Mouse (Mus musculus): ENCODE data around the gene Dcaf15.

Dcaf15 gene

DNA sequence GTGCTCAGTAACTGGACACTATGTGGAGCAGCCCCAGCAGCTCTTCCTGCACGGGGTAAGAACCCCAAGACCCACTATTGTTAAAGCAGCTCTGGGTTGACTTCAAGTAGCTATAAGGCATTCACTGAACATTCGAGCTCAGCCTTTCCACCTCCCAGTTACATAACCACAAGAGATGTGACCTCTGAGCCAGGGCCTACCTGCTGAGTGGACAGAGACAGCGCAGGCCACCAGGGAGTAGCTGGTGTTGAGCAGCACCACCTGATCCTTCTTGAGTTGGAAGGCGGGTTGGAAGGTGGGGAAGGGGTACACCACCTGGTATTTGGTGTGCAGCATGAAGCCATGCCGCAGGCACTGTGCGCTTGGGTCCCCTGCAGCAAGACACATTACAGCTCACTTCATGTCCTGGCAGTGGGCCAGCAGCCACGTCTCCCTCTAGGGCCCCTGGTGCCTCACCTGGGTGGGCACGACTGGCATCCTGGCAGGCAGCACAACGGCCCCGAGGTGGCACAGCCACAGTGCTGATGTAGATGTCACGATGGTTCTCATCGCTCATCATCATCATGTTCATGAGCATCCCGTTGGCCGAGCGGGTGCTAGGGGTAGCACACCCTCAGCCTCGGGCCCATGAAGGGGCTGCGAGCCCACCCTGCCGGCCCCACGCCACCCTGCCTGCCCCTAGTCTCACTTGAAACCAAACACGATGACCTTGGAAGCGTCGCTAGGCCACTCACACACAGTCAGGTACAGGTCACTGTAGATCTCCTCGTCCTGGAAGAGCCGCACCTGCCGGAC lies 2.9 kb downstream of the Dcaf15 start:
- no peak for DNase-seq (ENCODE audit: low read depth, low spot score)

DNA sequence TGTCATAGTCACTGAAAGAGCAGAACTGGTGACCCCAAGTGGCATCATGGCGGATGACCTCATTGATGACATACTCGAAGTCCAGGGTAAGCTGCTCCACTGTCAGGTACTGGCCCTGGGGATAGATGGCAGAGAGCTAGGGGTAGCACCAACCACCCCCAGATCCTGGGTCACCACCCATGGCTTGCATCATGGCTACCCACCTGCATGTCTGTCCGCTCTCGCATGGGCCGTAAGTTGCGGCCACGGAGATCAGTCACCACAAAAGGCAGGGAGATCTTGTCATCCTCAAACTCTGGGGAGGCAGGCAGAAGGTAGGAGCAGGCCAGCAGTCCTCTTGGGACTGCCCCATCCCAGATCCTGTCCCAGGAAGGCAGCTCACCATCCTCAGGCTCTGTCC lies 6.2 kb downstream of the Dcaf15 start:
- no peak for DNase-seq (ENCODE audit: low read depth, low spot score)

DNA sequence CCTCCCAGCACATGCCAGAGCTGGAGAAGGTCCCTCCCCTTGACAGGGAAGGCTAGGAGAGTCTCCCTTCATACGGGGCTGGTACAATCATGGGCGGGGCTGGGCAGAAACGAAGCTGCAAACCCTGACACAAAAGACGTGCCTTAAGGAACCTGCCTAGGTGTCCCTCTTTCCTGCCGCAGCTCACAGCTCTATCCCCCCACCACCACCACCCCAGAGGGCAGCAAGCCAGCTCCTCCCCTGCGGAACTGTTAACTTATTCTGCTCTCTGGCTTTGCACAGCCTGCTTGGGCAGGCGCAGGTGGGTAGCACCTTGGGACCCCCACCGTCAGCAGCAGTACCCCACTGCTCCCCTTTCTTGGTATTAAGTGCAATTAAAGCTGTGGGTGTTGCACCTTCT lies 8.5 kb downstream of the Dcaf15 start:
- DNase-seq (ENCODE audit: low read depth, low spot score), result no peak

DNA sequence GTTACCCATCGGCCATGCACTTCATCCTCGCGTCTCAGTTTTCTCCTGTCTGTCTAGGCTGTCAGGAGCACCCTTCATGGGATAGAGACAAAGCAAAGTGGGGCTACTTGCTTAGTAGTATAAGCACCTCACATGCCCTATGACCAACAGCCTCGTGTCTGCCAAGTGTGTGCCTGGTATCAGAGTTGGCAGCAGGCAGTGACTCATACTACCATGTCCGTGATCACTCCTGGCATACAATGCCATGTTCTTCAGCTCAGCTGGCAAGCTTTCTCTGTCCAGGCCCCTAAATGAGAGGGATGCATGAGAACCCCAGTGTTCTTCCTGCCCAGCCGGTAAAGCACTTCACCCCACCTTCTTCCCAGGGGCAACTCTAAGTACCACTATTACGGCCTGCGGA lies 14.0 kb downstream of the Dcaf15 start:
- peak; percentile 36 for DNase-seq (ENCODE audit: low read depth, low spot score)

DNA sequence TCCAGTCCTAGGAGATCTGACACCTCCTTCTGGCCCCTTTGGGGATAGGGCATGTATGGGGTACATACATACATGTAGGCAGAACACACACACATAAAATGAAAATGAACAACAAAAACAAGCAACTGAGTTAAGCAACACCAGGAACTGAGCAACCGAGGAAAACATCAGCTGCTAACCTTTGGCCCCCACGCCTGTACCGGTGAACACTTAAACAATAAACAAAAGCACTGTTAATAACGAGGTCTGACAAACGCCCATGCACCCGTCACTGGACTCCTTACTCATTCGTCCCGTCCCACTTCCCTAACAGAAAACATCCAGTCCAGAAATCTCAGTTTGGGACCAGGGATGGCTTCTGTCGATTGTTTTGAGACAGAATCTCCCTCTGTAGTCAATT lies 15.3 kb downstream of the Dcaf15 start:
- no peak for DNase-seq (ENCODE audit: low read depth, low spot score)

DNA sequence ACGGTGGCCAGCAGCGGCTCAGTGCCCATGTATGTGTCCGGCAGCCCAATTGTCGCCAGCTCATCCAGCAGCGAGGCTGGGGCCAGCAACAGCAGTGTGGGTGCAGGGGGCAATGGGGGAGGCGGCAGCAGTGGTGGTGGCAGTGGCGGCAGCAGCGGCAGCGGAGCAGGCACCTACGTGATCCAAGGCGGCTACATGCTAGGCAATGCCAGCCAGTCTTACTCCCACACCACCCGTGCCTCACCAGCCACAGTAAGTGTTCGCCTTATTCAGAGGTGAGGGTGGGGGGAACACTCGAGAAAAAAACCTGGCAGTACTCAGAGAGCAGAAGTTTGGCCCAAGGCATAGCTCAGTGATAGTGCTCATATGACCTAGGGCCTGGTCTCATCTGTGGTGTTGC lies 16.7 kb downstream of the Dcaf15 start:
- no peak for DNase-seq (ENCODE audit: low read depth, low spot score)

DNA sequence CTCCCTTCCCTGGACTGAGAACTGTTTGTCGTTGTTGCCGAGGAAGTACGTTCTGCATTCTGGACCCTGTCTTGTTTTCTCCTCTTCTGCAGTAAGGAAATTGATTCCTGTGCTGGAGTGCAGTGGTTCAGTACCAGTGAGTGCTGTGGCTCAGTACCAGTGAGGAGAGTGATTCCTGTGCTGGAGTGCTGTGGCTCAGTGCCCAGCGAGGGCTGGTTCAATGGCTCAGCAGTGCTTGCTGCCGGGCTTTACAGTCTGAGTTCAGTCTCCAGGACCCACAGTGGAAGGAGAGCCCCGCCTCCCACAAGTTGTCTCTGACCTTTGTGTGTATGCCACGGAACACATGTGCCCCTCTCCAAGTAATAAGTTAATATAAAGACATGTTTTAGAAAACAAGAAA lies 17.4 kb downstream of the Dcaf15 start:
- DNase-seq (ENCODE audit: low read depth, low spot score), result no peak

DNA sequence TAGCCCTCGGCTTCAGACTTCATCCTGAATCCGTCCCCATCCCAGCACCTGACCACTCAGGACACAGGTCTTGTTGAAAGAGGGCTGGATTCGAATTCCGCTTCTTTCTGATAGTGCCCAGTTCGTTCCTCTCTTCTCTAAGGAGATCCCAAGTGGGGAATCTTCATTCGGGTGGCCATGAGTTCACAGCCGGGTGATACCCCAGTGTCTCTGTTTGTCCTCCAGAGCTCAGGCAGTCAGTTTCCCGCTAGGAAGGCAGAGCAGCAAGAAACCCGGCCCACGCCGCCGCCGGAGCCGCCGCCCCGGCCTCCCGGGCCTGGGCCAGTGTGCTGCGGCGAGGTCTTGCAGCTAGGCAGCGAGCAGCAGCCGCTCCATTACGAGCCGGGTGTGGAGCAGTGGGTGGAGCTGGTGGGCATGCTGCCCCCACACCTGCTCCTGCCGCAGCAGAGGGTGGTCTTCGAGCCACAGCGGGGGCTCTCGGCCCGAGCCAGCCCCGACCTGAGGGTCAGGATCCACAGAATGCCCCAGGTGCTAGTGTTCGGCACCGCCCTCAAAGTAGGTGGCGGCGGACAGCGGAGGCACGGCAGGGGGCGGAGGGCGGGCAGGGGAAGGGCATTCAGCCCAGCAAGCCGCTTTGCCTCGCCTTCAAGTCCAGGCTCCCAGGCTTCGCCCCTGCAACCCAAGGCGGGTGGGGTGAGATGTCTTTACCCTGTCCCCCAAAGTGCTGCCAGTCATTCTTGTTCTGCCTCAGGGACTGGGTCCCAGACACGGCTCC lies 20.0 kb downstream of the Dcaf15 start:
- DNase-seq (ENCODE audit: low read depth, low spot score), result no peak

DNA sequence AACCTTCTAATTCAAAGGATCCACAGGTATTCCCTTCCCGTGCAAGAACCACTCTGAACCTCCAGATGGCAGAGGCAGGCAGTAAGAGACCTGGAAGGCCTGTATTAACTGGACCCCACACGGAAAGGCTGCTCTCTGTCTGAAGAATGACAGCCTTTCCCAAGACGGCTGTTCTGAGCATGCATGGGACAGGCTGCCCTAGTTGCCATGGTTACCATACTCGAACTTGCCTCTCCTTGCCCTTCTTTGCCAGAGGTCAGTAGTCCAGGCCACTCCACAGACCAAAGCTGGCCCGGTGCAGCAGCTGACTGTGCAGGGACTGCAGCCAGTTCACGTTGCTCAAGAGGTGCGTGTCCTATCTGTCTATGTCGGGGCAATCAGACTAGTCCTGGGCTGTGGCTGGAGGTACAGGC lies 20.7 kb downstream of the Dcaf15 start:
- DNase-seq (ENCODE audit: low read depth, low spot score), result no peak

DNA sequence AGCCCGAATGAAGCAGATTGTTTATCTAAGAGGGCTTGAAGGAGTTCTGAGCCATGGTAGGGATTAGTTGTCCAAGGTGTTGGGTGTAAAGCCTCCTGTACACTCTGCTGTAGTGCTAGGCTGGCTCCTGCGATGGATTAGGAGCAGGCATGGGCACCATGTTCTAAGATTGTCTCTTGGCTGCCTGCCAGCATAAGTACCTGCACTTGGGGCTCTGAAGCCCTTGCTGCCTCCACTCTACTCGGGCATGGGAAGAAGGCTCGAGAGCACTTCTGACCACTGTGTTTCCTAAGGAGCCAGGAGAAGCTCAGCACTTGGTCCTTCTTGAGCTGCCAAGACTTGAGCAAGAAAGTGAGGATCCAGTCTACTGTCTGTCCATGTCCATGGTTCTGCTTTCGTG lies 25.4 kb downstream of the Dcaf15 start:
- DNase-seq (ENCODE audit: low read depth, low spot score), result no peak

DNA sequence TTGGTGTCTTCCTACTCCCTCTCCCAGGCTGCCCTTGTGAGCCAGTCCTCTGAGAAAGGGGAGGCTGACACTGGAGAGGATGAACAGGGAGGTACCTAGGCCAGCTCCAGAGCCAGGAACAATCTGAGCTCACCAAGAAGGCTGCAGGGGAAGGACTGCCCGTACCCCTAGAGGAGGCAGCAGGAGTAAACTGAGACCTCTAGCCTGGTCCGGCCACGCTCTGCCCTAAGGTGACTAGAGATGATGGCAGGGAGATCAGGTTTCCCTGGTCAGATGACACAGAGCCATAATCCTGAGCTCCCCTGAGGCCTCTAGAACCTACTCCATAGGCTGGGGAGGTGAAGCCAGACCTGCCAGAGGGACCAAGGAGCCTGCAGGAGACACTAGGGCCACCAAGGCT lies 27.7 kb downstream of the Dcaf15 start:
- DNase-seq (ENCODE audit: low read depth, low spot score), result no peak

DNA sequence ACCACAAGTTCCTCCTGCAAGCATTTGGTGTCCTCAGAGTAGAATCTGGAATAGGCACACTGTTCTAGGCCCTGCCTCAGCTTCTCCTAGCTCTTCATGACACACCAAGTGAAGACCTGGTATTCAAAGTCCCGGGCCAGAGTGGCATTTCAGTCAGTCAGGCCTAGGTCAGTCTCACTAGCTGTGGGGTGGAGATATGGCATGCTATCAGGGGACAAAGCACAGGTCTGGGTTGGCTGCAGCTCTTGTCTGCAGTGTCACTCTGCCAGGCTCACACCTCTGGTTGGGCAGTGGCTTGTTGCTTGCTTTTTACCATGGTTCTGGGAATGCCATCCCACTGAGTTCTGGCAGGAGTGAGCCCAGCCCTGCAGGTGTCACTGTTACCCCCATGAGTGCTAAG lies 28.2 kb downstream of the Dcaf15 start:
- no peak for DNase-seq (ENCODE audit: low read depth, low spot score)

DNA sequence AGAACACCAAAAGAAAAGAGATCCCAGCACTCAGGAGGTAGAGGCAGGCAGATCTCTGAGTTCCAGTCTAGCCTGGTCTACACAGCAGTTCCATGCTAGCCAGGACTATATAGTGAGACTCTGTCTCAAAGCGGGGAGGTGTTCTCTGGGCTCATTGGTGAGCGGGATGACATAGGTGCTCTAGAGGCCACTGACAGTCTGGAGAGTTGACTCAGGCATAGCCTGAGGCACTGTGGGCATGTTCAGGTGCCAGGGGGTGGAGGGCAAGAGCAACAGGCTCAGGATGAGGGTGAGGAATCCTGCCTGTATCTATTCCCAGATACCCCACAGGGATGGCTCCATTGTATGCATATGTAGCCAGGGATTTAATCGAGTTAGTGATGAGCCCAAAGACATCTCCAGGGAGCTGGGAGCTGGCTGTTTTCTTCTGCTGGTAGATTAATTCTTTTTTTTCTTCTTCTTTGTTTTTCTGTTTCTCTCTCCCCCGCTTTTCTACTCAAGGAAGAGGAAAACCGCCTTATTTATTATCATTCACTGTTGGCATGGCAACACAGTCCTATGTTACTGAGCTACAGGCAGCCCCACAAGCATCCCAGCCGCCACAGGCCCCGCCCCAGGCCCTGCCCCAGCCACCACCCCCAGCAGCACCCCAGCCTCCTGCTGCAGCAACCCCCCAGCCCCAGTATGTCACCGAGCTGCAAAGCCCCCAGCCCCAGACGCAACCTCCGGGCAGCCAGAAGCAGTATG lies 31.2 kb downstream of the Dcaf15 start:
- no peak for DNase-seq (ENCODE audit: low read depth, low spot score)

DNA sequence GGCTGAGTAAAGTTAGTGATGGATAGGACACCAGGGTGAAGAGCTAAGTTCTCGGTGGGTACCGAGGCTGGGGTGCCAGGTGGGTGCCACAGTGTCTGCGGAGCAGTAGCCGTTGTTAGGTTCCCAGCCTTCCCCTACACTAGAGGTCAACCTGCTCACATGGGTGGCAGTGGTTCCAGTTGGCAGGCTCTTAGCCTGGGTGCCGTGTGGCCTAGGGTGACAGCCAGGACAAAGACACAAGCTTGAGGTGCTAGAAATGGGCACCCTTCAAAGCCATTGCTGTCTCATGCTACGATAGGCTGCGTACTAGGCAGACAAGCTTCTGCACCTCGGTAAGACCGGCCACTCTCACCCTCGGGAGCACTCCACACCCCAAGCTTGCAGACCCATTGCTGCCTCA lies 32.2 kb downstream of the Dcaf15 start:
- DNase-seq (ENCODE audit: low read depth, low spot score), result no peak

DNA sequence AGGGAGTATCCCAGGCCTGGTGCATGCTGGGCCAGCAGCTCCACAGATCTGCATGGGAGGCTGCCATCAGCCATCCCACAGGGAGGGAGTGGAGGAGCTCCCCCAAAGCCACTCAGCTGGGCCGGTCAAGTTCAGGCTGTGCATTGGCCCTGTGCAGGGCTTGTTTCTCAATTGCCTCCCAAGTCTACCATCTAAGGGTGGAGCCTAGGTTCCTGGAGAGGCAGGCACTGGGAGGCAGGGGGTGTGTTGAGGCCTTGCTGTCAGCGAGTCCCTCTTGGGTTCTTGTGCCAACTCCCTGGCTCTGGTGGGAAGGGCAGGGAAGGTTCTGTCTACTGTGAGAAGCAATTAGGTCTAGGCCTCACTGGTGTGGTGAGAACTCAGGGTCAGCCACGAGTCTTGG lies 32.6 kb downstream of the Dcaf15 start:
- no peak for DNase-seq (ENCODE audit: low read depth, low spot score)

DNA sequence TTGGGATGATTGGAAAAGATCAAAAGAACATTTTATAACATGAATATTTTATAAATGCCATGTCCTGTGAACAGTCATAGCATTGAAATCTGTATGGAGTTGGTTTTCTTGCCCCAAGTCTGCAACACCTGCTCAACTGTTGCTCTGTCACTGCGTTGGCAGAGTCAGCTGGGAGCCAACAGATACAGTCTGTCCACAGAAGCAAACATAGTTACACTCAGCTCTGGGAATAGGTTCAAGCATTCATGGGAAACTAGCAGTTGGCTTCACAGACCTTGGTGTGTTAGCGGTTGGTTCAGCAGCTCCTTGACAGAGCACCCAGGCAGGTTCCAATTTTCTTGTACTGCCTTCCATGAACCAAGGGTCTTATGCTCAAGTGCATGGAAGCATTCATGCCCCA lies 33.9 kb downstream of the Dcaf15 start:
- DNase-seq (ENCODE audit: low read depth, low spot score), result no peak

DNA sequence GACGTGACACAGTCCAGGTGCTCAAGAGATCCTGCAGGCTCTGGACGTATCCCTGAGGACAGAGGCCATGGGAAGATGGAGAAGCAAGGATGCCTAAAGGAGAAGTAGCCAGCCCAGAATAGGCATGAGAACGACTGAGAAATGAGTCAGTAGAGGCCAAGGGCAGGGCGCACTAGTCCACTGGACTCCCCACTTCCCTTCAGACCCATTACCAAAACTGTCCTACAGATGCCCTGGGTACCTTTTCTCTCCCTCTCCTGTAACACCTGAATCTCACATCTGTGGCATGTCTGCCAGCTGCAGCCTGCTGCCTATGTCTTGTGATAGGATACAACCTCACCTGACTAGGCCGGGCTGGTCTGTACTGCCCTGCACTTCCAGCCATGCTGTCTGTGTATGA lies 34.3 kb downstream of the Dcaf15 start:
- no peak for DNase-seq (ENCODE audit: low read depth, low spot score)

DNA sequence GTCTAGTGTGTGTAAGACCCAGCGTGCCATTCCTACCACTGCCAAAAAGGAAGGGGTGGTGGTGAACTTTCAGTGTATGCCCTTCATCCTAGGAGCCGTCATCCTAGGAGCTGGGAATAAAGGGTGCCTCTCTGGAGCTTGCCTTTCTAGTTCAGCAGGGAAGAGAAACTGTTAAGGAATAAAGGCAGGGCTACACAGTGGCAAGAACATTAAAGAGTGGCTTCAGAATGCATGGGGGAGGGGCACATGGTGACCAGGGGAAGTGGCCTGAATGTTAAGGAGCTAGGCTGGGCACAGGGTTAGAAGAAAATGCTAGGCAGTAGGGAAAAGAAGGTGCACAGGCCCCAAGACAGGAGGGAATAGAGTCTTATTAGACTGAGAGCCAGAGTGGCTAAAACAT lies 34.8 kb downstream of the Dcaf15 start:
- no peak for DNase-seq (ENCODE audit: low read depth, low spot score)

DNA sequence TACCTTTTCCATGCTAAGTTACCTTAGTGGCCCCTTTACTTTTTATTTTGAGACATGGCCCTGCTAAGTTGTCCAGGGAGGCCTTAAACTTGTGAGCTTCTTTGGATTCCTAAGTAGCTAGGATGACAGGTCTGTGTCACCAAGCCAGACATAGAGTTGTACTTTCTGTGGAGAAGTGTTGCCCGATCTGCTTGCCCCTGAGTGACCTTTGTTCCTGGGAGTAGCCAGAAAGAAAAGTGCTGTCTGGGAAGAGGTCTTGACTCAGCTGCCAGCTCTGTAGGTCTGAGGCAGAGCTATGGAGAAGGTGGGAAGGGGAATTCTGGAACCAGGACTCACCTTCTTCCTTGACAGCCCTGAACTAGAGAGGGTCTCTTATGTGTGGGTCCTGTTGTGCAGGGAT lies 35.4 kb downstream of the Dcaf15 start:
- no peak for DNase-seq (ENCODE audit: low read depth, low spot score)

DNA sequence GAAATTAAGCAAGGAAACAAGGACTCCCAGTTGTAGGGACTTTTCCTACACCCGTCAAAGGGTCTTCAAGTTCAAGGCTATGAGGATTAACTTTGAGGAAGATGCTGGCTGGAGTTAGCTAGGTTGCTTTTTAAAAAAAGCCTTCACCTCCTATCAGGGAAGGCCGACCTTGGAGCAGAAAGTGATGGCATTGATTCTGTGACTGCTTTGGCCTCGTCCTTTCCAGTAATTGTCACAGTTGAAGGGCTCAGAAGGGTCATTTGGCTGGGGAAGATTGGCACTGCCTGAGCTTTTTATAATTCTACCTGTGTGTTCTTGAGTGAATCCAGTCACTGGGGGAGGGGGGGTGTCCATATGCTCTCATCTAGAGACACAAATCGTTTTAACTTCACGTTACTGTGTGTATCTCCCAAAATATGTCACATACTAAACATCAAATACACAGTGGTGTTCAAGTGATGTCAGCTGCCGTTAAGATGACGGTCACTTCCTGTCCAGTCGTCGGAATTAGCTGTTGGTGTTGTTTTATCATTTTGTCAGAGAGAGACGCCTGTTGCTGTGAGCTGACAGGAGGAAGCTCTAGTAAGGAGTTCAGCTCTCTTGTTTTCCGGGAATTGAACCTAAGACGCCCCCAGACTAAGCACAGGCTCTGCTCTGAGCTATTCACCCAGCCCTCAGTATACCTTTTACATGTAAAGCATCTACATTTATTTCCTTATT lies 36.1 kb downstream of the Dcaf15 start:
- DNase-seq (ENCODE audit: low read depth, low spot score), result no peak

DNA sequence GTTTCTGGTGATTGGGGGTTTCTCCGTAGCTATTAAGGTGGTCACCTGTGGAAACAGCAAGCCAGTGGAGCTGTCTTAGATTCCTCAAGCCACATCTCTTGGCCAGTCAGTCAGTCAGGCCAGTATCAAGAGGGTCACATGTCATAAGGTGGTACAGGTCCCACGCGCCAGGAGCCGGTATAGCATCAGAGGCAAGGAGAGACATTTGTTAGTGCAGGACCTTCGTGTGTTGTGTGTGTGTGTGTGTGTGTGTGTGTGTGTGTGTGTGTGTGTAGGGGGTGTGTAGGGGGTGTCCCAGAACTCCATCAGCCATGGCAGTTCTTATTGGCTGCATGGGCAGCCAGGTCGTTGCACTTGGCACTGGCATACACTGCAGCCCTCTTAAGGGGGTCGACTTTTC lies 36.7 kb downstream of the Dcaf15 start:
- DNase-seq (ENCODE audit: low read depth, low spot score), result no peak

DNA sequence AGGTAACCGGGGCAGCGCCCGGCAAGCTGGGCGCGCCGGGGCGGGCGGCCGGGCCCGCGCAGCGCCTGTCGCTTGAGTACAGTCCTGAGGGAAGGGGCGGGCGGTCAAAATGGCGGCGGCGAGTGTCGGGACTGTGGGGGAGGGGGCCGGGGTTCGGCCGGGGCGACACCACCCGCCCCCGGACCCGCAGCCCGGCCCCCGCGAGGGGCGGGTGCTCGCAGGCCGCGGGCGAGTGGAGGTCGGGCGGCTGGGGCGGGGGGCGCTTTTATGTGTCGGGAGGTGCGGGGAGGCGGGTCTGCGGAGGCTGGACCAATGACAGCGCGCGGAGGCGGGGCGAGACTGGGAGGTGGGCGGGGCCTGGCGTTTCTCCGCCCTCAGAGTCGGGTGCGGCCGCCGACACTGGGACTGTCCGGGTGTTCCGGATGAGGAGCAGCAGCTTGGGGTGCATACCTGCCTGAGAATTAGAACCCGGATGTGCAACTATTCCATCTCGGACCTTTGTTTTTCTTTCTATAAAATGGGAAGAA lies 37.5 kb downstream of the Dcaf15 start:
- DNase-seq (ENCODE audit: low read depth, low spot score), result peak; percentile 87
